Mouse (Mus musculus) liver, embryonic 15.5 days (tissue): ENCODE measurements around the gene Adamts17. TPM values are rescaled to one million over a fixed set of nuclear protein-coding genes. Genes with fewer than 3 reads are reported as not detected.

Source experiments
- ATAC-seq: fragments of 200-750 bp; cut with Nextera tagmentation; 2 replicates; pipeline ENCODE4 v1.8.0; 2017; ENCODE audit warnings: moderate number of reproducible peaks, mild to moderate bottlenecking, moderate library complexity; ENCODE audit not compliant: insufficient read depth
- H3K27ac ChIP-seq: fragments of 300-500 bp; sonication (generic); replicated peaks from 2 replicates; pipeline ENCODE4 v1.5.1; 2015; ENCODE audit warnings: mild to moderate bottlenecking, inconsistent platforms
- H3K27me3 ChIP-seq: fragments of 300-500 bp; sonication (generic); 2 replicates; pipeline ENCODE4 v1.6.1; 2015; ENCODE audit warnings: mild to moderate bottlenecking, inconsistent platforms
- H3K36me3 ChIP-seq: fragments of 300-500 bp; sonication (generic); replicated peaks from 2 replicates; pipeline ENCODE4 v1.6.1; 2015; ENCODE audit warnings: moderate library complexity, mild to moderate bottlenecking, inconsistent platforms
- H3K4me1 ChIP-seq: fragments of 300-500 bp; sonication (generic); replicated peaks from 2 replicates; pipeline ENCODE4 v1.6.1; 2015; ENCODE audit warnings: inconsistent platforms
- H3K4me2 ChIP-seq: fragments of 300-500 bp; sonication (generic); 2 replicates; pipeline ENCODE4 v1.6.1; 2015; ENCODE audit warnings: moderate library complexity, mild to moderate bottlenecking, inconsistent platforms
- H3K4me3 ChIP-seq: fragments of 300-500 bp; sonication (generic); replicated peaks from 2 replicates; pipeline ENCODE4 v1.5.1; 2015; ENCODE audit warnings: mild to moderate bottlenecking, inconsistent platforms
- H3K9ac ChIP-seq: fragments of 300-500 bp; sonication (generic); 2 replicates; pipeline ENCODE4 v1.6.1; 2015; ENCODE audit warnings: moderate library complexity, mild to moderate bottlenecking, inconsistent platforms
- H3K9me3 ChIP-seq: fragments of 300-500 bp; sonication (generic); replicated peaks from 2 replicates; pipeline ENCODE4 v1.6.1; 2016; ENCODE audit warnings: inconsistent platforms
- WGBS: fragments of 180-500 bp; shearing (Covaris S2); methylation state at CpG from one replicate; pipeline ENCODE4 v1.1.7; 2015; ENCODE audit warnings: mixed read lengths; ENCODE audit not compliant: insufficient replicate concordance; 5-methylcytosine and 5-hydroxymethylcytosine counted together
- polyA plus RNA-seq: library from polyadenylated mRNA; unstranded; fragments of >200 nt; fragmentation: Nextera tagmentation; extraction: Ambion mirVana; gene quantifications from 2 replicates; pipeline ENCODE4 v1.2.1, GENCODE M21; 2015

The Adamts17 gene
- polyA plus RNA-seq, 1 experiment from 2014 or later: 0.12 TPM

- WGBS: 36% methylated on average over 10 of the region's 10 CpGs
- H3K4me2 ChIP-seq: no peak overlapping the region
- no peak overlapping the region for H3K27ac ChIP-seq
- H3K4me3 ChIP-seq: no peak overlapping the region
- no peaks in the 10 kb centered on the region for H3K27me3 ChIP-seq
- H3K4me1 ChIP-seq: no peaks in the 10 kb centered on the region
- ATAC-seq: no peak
- H3K36me3 ChIP-seq: no peaks in the 10 kb centered on the region
- no peaks in the 10 kb centered on the region for H3K9me3 ChIP-seq
- H3K9ac ChIP-seq: no peak overlapping the region
These were observed 195.7 kb downstream of the Adamts17 start for GRCm38 (mm10) chr7:67035246-67035645.

DNA sequence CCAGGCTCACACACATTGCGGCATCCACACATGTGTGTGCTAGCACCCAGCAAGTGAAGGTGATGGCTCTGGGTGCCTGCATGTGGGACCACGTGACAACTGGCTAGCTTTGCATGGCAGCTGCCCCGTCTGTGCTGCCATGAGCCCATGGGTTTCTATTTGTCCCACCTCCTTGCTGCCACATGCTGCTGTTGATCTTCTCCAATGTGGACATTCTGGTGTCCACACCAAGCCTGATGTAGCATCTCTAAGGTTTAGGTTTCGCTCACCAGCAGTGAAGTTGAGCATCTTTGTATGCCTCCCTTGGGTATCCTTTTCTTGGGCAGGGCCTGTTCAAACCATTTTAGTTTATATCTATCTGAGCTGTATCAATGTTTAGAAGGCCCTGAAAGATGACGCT lies 196.1 kb downstream of the Adamts17 start:
- no peaks in the 10 kb centered on the region for H3K4me1 ChIP-seq
- H3K4me2 ChIP-seq: no peak overlapping the region
- H3K36me3 ChIP-seq: no peaks in the 10 kb centered on the region
- no peaks in the 10 kb centered on the region for H3K27me3 ChIP-seq
- WGBS: 71% methylated on average over 5 of the region's 5 CpGs
- no peak for ATAC-seq
- H3K4me3 ChIP-seq: no peak overlapping the region
- no peak overlapping the region for H3K27ac ChIP-seq
- H3K9ac ChIP-seq: no peak overlapping the region
- H3K9me3 ChIP-seq: no peaks in the 10 kb centered on the region

- no peak overlapping the region for H3K9ac ChIP-seq
- H3K27me3 ChIP-seq: no peaks in the 10 kb centered on the region
- no peak overlapping the region for H3K27ac ChIP-seq
- H3K9me3 ChIP-seq: no peaks in the 10 kb centered on the region
- no peak overlapping the region for H3K4me3 ChIP-seq
- no peak for ATAC-seq
- no peak overlapping the region for H3K4me2 ChIP-seq
- 61% methylated on average over 5 of the region's 5 CpGs for WGBS
- no peaks in the 10 kb centered on the region for H3K36me3 ChIP-seq
- H3K4me1 ChIP-seq: no peaks in the 10 kb centered on the region
These were observed 197.3 kb downstream of the Adamts17 start for GRCm38 (mm10) chr7:67036502-67037485.

DNA sequence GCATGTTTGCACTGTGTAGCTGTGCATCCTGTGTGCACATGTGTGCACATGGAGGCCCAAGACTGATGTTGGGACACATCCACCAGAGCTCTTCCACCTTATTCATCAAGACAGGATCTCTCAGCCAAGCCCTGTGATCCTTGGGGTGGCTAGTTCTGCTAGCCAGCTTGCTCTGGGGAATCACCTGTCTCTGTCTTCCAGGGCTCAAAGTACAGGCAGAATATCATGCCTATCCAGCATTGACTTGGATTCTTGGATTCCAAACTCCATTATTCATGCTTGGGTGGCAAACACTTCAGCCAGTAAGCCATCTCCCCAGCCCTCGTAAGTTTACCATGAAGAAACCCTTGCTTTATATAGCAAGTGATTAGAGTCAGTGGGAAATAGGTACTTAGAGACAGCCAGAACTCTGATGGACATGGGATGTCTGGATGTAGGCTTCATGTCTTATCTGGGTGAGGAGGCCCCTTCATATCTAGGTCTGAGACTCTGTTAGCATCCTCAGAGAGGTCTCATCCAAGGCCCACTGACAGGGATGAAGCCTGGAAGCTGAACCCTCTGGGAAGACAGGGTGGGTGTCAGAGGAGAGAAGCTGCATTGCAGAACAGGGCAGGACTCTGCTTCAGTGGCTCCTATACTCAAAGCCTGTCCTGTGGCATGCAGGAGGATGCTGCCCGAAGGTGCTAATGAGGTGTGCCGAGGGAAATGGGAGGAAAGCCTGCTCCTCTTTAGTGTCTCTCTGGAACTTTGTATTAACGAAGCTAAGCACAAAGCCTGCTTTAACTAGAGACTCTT lies 198.4 kb downstream of the Adamts17 start:
- H3K27me3 ChIP-seq: no peaks in the 10 kb centered on the region
- no peaks in the 10 kb centered on the region for H3K36me3 ChIP-seq
- no peak for ATAC-seq
- no peak overlapping the region for H3K9ac ChIP-seq
- WGBS: 55% methylated on average over 4 of the region's 4 CpGs
- no peaks in the 10 kb centered on the region for H3K4me1 ChIP-seq
- no peaks in the 10 kb centered on the region for H3K9me3 ChIP-seq
- no peak overlapping the region for H3K27ac ChIP-seq
- no peak overlapping the region for H3K4me2 ChIP-seq
- no peak overlapping the region for H3K4me3 ChIP-seq

- H3K4me1 ChIP-seq: no peaks in the 10 kb centered on the region
- H3K27me3 ChIP-seq: no peaks in the 10 kb centered on the region
- 42% methylated on average over 3 of the region's 3 CpGs for WGBS
- H3K4me3 ChIP-seq: no peak overlapping the region
- no peaks in the 10 kb centered on the region for H3K36me3 ChIP-seq
- H3K9ac ChIP-seq: no peak overlapping the region
- no peaks in the 10 kb centered on the region for H3K9me3 ChIP-seq
- H3K27ac ChIP-seq: no peak overlapping the region
- no peak for ATAC-seq
- no peak overlapping the region for H3K4me2 ChIP-seq
These were observed 199.6 kb downstream of the Adamts17 start for GRCm38 (mm10) chr7:67039143-67039542.

DNA sequence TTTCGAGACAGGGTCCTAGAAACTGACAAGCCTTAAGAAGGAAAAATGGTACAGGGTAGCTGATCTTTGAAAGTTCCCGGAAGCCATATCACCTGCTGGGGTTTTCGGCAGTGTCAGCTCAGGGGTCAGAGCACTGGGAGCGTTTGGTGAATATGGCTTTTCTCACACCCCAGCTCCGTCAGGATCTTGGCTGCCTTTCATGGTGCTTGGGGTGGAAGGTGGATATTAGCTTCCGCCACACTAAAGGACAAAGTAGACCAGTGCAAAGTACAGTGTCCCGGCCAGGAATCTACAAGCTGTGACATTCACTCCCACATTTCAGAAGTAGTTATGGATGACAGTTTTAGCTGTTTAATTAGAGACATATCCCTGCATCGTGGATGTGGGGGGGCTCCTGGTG lies 200.3 kb downstream of the Adamts17 start:
- Histone ChIP-seq H3K4me1 (no peaks in the 10 kb centered on the region), H3K9me3 (no peaks in the 10 kb centered on the region), H3K36me3 (no peaks in the 10 kb centered on the region), H3K4me2 (no peak overlapping the region), H3K27me3 (no peaks in the 10 kb centered on the region), H3K27ac (no peak overlapping the region), H3K9ac (no peak overlapping the region), H3K4me3 (no peak overlapping the region)
- WGBS: 61% methylated on average over 8 of the region's 8 CpGs
- no peak for ATAC-seq

GRCm38 (mm10) chr7:67041685-67042084 lies 202.2 kb downstream of the Adamts17 start:
- Histone ChIP-seq H3K4me3 (no peak overlapping the region), H3K36me3 (no peaks in the 10 kb centered on the region), H3K4me1 (no peaks in the 10 kb centered on the region), H3K9me3 (no peaks in the 10 kb centered on the region), H3K9ac (no peak overlapping the region), H3K27ac (no peak overlapping the region), H3K27me3 (no peaks in the 10 kb centered on the region), H3K4me2 (no peak overlapping the region)
- WGBS: 62% methylated on average over 3 of the region's 3 CpGs
- no peak for ATAC-seq

GRCm38 (mm10) chr7:67044121-67044817 lies 204.7 kb downstream of the Adamts17 start:
- H3K36me3 ChIP-seq: no peaks in the 10 kb centered on the region
- H3K4me2 ChIP-seq: no peak overlapping the region
- H3K9me3 ChIP-seq: no peaks in the 10 kb centered on the region
- no peak for ATAC-seq
- no peaks in the 10 kb centered on the region for H3K27me3 ChIP-seq
- no peak overlapping the region for H3K27ac ChIP-seq
- no peak overlapping the region for H3K4me3 ChIP-seq
- WGBS: 71% methylated on average over 15 of the region's 15 CpGs
- H3K4me1 ChIP-seq: no peaks in the 10 kb centered on the region
- no peak overlapping the region for H3K9ac ChIP-seq

DNA sequence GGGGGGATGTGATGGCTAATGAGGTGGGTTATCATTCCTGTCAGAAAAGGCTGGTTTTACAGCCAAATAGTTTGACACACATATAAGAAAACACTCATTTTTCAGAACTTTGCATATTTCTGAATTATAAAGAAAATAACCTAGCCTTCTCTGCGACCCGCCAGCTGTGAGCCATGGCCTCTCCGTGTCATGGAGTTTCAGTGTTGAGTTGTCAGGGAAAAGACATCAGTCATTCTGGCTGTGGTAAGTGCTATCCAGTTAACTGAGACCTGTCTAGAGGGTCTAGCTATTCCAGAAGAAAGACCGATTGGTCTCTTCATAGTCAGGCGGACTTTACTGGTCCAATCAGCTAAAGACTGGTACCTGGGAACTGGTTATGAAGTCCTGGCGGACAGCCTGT lies 205.7 kb downstream of the Adamts17 start:
- no peaks in the 10 kb centered on the region for H3K9me3 ChIP-seq
- H3K9ac ChIP-seq: no peak overlapping the region
- H3K4me3 ChIP-seq: no peak overlapping the region
- ATAC-seq: no peak
- no peaks in the 10 kb centered on the region for H3K4me1 ChIP-seq
- no peaks in the 10 kb centered on the region for H3K27me3 ChIP-seq
- no peaks in the 10 kb centered on the region for H3K36me3 ChIP-seq
- 78% methylated on average over 6 of the region's 6 CpGs for WGBS
- H3K4me2 ChIP-seq: no peak overlapping the region
- H3K27ac ChIP-seq: no peak overlapping the region

DNA sequence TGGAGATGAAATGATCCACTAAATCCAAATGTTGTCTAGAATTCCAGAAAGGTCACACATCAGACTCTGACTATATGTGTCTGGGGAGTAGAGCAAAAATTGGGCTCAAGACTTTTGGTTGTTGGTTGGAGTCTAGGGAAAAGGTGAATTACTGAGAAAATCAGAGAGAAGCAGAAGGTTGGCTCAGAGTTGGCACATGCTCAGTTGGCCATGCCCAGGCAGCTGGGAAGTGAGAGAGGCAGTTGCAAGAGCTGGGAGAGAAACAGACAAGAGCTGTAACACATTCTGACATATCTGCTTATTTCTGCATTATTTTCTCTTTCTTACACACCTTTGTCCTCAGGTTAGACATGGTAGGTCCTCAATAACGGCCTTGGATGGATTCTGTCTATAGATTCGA lies 209.7 kb downstream of the Adamts17 start:
- Histone ChIP-seq H3K36me3 (no peaks in the 10 kb centered on the region), H3K27ac (no peak overlapping the region), H3K27me3 (no peaks in the 10 kb centered on the region), H3K4me1 (no peaks in the 10 kb centered on the region), H3K4me2 (no peak overlapping the region), H3K9ac (no peak overlapping the region), H3K9me3 (no peaks in the 10 kb centered on the region), H3K4me3 (no peak overlapping the region)
- no peak for ATAC-seq
- WGBS: 56% methylated on average over 2 of the region's 2 CpGs

- H3K27me3 ChIP-seq: no peaks in the 10 kb centered on the region
- H3K4me3 ChIP-seq: no peak overlapping the region
- no peak overlapping the region for H3K9ac ChIP-seq
- no peak for ATAC-seq
- H3K4me1 ChIP-seq: no peaks in the 10 kb centered on the region
- no peaks in the 10 kb centered on the region for H3K36me3 ChIP-seq
- H3K27ac ChIP-seq: no peak overlapping the region
- 70% methylated on average over 3 of the region's 3 CpGs for WGBS
- H3K9me3 ChIP-seq: no peaks in the 10 kb centered on the region
- no peak overlapping the region for H3K4me2 ChIP-seq
These were observed 210.9 kb downstream of the Adamts17 start for GRCm38 (mm10) chr7:67050424-67050823.
